In the genomic region with DNA sequence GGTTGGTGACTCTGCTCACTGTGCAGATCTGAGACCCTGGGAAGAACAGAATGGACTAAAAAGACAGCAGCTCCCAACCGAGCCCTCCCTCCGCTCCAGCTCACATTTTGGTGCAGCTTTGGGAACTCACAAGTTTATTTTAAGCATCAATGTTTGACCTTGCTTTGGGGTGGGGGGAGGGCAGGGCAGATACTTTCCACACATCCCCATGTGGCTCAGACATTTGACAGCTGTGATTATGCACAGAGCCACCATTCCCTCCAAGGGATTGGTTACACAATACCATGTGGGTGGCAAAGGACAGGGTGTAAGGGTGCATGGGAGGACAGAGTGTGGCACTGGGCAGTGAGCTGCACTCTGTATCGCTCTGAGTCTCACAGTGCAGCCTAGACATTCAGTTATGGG, we compare ENCODE assay signal across 14 mouse cellular contexts.
DNase-seq lines count a peak whose midpoint lies in the region; ATAC-seq lines count a peak whose summit lies in the region.
"Had no signal": no experiment of that assay in that cellular context is flagged by ENCODE, and none has a peak within 500 bp of the region (broad histone marks: within the 10 kb centered on the region; RNA-seq: fewer than 3 reads in every experiment).

No protein-coding gene starts in this region.

- intact Hi-C loops in heart, postnatal 10 days (cut with DNase I): no loop called here

- ATAC-seq in embryonic facial prominence, embryonic 12.5 days (ENCODE audit: insufficient number of reproducible peaks, insufficient read depth, low FRiP score, low TSS enrichment): 0 out of 2 replicates have a peak, but pooled peaks have one; percentile 22
- ATAC-seq: activated CD4-positive, CD25-positive, alpha-beta regulatory T cell, adult 4 months; forebrain, embryonic 15.5 days had no signal

- H3K4me1 ChIP-seq in embryonic facial prominence, embryonic 12.5 days: no peaks in the 10 kb centered on the region
- no peaks in the 10 kb centered on the region for H3K4me1 ChIP-seq in embryonic facial prominence, embryonic 10.5 days
- H3K4me1 ChIP-seq: hindbrain, embryonic 13.5 days; limb, embryonic 13.5 days; megakaryocyte, embryonic 14.5 days had no signal

- no peak overlapping the region for H3K27ac ChIP-seq in embryonic facial prominence, embryonic 12.5 days
- H3K27ac ChIP-seq in embryonic facial prominence, embryonic 10.5 days (replicated peaks): no peak overlapping the region
- H3K27ac ChIP-seq: forebrain, embryonic 15.5 days; hindbrain, embryonic 13.5 days; limb, embryonic 13.5 days had no signal

- WGBS in embryonic facial prominence, embryonic 12.5 days: 73% methylated on average over 3 of the region's 3 CpGs
- WGBS in embryonic facial prominence, embryonic 10.5 days: 79% methylated on average over 3 of the region's 3 CpGs

- H3K9me3 ChIP-seq in embryonic facial prominence, embryonic 12.5 days: no peaks in the 10 kb centered on the region
- H3K9me3 ChIP-seq in embryonic facial prominence, embryonic 10.5 days: no peaks in the 10 kb centered on the region
- H3K9me3 ChIP-seq: forebrain, embryonic 15.5 days; hindbrain, embryonic 13.5 days had no signal

- no peaks in the 10 kb centered on the region for H3K27me3 ChIP-seq in embryonic facial prominence, embryonic 12.5 days
- no peaks in the 10 kb centered on the region for H3K27me3 ChIP-seq in embryonic facial prominence, embryonic 10.5 days (replicated peaks; ENCODE audit: low read depth, poor library complexity, severe bottlenecking)
- H3K27me3 ChIP-seq: forebrain, embryonic 15.5 days; hindbrain, embryonic 13.5 days; limb, embryonic 13.5 days; megakaryocyte, embryonic 14.5 days had no signal

- no peaks in the 10 kb centered on the region for H3K36me3 ChIP-seq in embryonic facial prominence, embryonic 12.5 days
- no peaks in the 10 kb centered on the region for H3K36me3 ChIP-seq in embryonic facial prominence, embryonic 10.5 days (replicated peaks)
- H3K36me3 ChIP-seq: forebrain, embryonic 15.5 days; hindbrain, embryonic 13.5 days; limb, embryonic 13.5 days had no signal

- H3K4me3 ChIP-seq in embryonic facial prominence, embryonic 12.5 days: no peak overlapping the region
- H3K4me3 ChIP-seq in embryonic facial prominence, embryonic 10.5 days: no peak overlapping the region
- H3K4me3 ChIP-seq: forebrain, embryonic 15.5 days; hindbrain, embryonic 13.5 days; limb, embryonic 13.5 days; megakaryocyte, embryonic 14.5 days had no signal

- no peak overlapping the region for H3K9ac ChIP-seq in embryonic facial prominence, embryonic 12.5 days
- H3K9ac ChIP-seq: forebrain, embryonic 15.5 days; hindbrain, embryonic 13.5 days; limb, embryonic 13.5 days had no signal

- no peak for DNase-seq in embryonic facial prominence, embryonic 10.5 days (ENCODE audit: low spot score)
- peak; percentile 98 for DNase-seq in heart, adult 11 months
- peak; percentile 78 to 81 for DNase-seq in heart, postnatal 10 days
- peak; percentile 59 for DNase-seq in lung, postnatal 25 days (ENCODE audit: low spot score)
- DNase-seq in urinary bladder, postnatal 14 days (ENCODE audit: low spot score): no peak
- DNase-seq in ovary, postnatal 10 days (ENCODE audit: low spot score): no peak
- no peak for DNase-seq in cerebellum, adult 11-12 months
- DNase-seq: kidney, adult 8-10 months had no signal

- H3K4me2 ChIP-seq in embryonic facial prominence, embryonic 12.5 days (replicated peaks): no peak overlapping the region
- H3K4me2 ChIP-seq: forebrain, embryonic 15.5 days; hindbrain, embryonic 13.5 days; limb, embryonic 13.5 days had no signal

Comparison
In these comparisons a context has a peak if more than half of its experiments do, and no peak if none do; other contexts are left out.
1. DNase-seq: peak in heart, adult 11 months (single experiment), heart, postnatal 10 days (2 of 2) and lung, postnatal 25 days (single experiment); none in embryonic facial prominence, embryonic 10.5 days (single experiment), urinary bladder, postnatal 14 days (single experiment), ovary, postnatal 10 days (single experiment) and cerebellum, adult 11-12 months (single experiment).